Mouse (Mus musculus) heart, adult 11 months (tissue): ENCODE data around the gene Gm15517.
A peak's percentile ranks its signal among the peaks of the same experiment; 100 is the strongest.
"Not testable (repeated sequence)": the region's sequence is repeated elsewhere in the genome, so short reads cannot be mapped to it uniquely, and the experiment has no call there.

Experiments used
- DNase-seq: peaks from one replicate; pipeline ENCODE4 v3.0.0; 2022

Gm15517 gene

DNA sequence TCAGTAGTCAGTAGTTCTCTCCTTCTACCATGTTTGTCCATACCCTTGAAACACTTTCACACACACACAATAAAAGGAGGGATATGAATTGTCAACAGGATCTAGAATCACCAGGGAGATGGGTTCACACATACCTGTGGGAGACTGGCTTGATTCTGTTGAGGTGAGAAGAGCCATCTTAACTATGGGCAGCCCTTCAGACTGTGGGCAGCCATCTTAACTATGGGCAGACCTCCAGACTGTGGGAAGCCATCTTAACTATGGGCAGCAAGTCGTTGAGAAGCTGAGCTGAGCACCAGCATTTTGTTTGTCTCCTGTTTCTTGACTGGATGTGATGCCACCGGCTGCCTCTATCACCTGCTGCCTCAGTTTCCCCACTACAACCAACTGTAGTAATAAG lies 10.1 kb downstream of the Gm15517 start:
- DNase-seq = peak; percentile 74

DNA sequence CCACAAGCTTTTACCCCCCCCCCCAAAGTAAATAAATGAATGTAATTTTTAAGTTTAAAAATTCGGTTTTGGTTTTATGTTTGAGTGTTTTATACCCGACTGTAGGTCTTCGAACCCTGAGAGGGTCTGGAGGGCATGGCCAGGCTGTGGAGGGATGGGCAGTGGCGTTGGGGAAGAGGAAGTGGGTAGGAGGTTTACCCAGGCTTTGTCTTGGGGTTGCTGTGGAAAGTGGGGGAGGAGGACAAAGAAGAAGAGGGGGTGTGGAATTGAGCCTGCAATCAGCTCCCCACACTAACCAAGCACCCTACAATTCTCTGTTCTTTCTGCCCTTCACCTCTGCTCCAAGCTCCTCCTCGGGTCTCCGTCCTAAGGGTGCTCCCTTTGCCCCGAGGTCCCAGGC lies 11.3 kb downstream of the Gm15517 start:
- DNase-seq = peak; percentile 62

DNA sequence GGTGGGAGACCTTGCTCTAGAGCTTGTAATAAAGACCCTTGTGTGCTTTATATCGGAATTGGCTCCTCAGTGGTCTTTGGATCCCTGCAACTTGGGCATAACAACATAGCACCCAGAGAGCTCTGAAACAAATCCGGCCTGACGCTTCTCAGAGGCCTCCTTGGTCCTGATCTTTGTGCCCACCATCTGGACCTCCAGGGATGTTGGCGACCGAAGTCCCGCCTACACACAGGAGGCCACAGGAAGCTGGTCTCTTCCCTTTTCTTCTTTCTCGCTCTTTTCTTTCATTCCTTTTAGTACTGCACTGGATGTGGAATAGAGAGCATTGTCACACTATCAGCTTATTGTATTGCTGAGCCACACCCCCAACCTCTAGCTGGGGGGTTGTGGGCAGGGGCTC lies 12.2 kb downstream of the Gm15517 start:
- DNase-seq = peak; percentile 78

DNA sequence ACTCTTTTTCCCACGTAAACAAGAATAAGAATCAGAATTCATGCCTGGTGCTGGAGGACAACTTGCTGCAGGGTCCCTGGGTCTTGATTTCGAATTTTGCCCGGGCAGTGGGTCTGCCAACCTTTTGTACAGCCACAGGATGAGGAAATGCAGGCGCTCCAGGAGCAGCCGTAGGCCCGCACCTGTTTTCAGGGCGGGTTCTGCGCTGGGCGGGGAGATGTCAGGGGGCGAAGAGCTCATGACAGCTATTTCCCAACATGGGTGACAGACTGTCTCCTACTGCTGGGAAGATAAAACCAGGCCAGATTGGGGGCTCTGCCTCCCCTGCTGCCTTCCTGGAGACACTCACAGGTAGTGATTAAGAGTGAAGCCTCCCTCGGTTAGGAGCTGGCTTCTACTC lies 12.8 kb downstream of the Gm15517 start:
- DNase-seq = peak; percentile 81

DNA sequence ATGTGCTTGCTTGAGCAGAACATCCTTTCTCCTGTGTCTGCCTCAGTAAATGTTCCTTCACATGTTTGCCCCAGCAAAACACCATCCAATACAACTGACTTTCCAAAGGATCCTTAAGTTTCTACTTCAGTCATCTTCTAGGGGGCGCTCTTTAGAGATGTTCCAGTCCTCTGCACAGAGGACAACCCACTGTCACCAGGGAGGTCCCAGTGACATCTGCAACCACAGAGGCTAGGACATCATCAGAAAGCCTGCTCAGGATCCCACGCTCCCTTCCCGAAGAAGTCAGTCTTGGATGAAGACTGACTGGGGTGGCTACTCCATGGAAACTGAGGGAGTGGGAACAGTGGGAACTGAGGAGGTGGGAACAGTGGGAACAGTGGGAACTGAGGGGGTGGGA lies 14.3 kb downstream of the Gm15517 start:
- DNase-seq = no peak

DNA sequence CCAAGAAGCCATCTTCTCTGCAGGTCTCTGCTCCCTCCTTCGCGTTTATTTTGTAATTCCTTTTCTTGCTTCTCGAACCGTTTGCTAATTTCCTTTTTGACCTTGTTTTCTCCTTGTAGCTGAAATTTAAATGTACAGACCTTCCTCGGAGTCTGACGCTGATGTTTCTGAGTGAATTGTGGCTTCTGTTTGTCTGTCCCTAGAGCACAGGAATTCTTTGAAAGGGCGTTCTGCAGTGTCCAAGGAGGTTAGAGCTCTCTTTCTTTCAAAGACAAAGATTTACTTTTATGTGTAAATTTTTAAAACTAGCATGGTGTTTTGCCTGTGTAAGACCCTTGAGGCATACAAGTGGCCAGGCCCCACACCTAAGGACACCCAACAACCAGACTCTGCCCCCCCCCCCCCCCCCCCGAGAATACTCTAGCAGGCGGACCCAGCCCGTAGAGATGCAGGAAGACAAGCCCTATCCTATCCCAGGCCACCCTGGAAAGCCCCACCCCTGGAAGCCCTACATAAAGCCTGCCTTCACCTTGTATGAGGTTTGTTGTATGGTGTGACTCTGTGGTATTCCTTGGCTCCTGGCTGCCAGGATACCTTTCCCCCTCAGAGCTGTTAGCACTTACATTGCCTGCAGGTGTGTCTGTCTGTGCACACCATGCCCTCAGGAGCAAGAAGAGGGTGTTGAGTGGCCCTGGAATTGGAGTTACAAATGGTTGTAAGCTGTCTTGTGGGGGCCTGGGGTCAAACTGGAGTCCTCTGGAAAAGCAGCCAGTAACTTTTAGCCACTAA lies 15.4 kb downstream of the Gm15517 start:
- DNase-seq = no peak

DNA sequence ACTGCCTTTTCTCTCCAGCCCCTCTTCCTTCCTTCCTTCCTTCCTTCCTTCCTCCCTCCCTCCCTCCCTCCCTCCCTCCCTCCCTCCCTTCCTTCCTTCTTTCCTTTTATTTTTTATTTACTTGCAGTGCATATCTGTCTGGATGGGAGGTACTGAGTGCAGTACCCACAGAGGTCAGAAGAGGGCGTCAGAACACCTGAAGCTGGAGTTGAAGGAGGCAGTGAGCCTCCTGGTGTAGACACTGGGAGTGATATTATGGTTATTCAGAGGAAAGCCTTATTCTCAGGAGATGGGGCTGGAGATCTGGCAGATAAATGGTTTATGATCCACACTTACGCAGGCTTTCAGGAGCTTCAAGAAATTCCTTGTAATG lies 16.0 kb downstream of the Gm15517 start:
- DNase-seq = no peak

DNA sequence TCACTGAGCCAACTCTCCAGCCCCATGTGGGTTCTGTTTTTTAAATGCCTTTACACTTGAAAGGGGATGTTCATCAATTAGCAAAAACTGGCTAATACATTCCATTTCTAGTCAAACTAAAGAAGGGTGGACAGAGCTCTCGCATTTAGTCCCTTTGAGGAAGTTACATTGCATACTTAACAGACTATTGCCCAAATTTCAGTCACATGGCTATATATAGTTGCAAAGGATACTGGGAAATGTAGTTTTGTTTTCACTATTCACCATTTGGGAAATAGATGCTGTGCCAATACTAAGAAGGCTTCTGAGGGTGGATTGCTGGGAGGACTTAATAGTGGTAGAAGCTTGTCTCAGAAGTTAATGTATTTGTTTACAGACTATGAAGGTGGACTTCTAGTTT lies 19.7 kb downstream of the Gm15517 start:
- DNase-seq = no peak

DNA sequence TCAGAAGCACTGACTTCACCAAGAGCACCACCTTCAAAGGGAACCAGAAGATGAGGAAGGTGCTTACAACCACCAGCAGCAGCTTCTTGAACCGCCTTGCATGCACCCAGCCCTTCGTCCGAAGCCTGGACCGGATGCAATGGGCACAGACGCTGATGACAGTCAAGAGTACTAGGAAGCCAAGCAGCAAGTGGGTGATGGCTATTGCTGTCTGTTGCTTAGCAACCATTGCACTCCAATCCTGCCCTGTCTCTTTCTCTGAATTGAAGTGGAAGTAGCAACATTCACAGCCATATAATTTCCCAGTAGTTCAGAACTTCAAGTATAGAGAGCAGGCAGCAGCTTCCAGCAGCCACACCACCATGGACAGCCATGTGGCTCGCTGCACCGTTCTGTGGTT lies 20.3 kb downstream of the Gm15517 start:
- DNase-seq = no peak

DNA sequence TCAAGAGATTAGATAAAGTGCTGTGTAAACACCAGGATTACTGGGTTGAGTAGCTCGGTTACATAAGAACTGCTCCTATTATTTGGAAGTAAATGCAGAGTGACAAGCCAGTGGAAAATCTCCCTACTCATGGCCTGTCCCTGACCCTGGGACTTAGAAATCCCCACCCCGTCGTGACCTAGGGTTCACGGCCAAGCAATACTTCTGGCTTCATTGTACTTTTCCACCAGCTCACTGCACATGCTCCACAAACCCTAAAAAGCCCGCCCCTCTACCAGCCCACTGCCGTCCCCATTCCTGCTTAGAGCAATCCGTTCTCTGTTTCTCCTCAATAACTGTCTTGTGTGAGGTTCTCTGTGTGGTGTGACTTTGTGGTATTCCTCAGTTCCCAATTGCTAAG lies 26.5 kb downstream of the Gm15517 start:
- no peak for DNase-seq

DNA sequence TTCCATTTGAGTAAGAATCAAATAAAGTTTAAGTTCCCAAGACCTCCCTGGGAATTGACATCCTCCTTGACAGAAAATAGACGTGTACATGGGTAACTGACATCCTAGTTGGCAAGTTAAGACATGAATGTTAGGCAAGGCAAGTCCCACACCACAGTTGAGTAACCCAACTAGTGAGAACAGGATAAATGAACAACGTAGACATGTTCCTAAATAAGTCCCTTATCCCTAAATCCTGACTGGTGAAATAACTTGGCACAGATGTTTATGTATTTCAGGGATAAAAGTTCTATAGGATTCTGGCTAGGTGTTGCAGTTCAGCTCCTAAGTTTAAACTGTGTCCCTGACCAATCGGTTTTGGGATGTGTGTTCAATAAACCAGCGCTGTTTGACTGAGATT lies 29.7 kb downstream of the Gm15517 start:
- no peak for DNase-seq

DNA sequence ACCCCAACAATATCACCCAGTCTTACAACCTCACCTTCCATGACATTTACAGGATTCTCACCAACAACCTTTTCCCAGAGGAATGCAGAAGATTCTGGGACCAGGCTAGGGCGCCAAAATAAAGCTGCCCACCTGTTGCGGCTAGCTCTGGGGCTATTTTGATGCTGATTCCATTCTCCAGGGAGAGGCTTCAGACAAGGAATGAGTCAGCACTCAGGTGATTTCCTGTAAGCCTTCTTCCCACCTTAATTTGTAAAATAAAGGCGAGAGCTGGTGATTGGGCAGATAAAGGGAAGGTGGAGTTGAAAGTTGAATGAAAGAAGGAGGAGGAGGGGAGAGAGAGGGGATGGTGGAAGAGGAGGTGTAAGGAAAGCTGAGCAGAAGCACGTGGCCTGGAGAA lies 30.2 kb downstream of the Gm15517 start:
- DNase-seq = no peak

DNA sequence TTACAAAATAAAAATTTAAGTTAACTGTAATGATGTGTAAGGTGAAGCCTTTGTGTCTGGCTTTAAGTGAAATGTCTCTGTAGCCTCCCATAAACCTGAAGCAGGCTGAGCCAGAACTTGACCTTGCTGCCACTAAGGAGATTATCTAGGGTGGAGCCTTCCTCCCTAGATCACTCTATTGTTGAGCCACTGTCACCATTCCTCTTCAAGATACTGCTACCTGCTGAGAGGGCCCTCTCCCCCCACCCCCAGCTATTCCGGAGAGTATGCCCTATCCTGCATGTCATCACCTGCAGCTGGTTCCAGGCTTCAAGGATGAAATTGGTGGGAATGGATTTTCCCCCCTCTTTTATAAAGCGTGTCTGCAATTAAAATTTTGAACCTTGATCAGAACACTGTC lies 36.3 kb downstream of the Gm15517 start:
- not testable (repeated sequence) for DNase-seq

DNA sequence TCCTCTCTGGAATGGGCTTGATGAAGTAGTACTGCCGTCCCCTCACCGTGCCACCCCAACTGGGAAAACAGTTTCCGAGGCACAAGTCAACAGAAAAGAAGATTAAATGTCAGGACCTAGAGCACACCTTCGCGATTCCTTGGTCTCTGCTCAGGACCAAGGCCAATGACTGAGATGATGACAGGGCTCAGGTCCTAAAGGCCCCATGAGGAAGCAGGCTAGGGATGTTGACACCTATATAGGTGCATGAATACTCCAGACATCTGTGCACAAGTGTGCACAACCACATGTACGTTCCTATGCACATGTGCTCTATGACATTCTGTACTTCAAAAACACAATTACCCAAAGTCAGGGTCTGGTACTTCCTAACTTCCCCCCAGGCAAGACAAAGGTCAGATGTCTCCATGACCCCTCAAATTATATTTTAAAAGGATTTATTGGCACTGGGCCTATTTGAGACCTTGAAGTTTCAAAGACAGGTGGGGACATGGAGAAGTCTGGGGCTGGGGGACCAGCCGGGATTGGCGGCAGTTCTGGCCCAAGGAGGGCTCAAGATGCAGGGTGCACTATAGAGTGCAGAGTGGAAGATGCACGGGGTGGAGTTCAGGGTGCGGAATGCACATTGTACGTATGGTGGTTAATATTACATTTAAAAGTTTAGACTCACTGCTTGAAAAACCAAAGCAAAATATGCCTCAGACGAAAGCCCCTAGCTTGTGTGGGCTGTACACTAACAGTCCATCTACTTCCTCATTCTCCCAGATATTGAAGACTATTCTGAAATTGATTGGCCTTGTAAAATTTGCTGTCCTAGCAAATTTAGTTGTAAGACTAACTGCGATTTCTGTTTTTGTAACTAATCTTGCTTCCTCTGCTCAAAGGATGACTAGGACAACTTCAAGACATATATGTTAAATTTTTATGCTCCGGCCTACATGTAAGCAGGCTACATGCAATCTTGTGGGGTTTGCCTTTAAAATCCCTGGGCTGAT lies 42.4 kb downstream of the Gm15517 start:
- no peak for DNase-seq

DNA sequence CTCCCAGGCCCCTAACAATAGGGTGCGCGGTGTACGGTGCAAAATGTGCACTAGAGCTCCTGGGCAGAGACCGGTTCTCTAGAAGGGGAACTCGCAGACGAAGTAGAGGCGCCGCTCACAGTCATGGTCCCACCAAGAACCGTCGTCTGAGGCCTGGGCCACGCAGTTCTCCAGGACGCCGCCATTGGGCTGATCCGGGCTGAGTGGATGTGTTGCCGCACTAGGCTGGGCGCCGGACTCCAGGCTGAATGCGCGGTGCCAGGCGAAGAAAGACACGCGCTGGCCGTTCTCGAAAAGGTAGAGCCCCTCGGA lies 43.2 kb downstream of the Gm15517 start:
- no peak for DNase-seq

DNA sequence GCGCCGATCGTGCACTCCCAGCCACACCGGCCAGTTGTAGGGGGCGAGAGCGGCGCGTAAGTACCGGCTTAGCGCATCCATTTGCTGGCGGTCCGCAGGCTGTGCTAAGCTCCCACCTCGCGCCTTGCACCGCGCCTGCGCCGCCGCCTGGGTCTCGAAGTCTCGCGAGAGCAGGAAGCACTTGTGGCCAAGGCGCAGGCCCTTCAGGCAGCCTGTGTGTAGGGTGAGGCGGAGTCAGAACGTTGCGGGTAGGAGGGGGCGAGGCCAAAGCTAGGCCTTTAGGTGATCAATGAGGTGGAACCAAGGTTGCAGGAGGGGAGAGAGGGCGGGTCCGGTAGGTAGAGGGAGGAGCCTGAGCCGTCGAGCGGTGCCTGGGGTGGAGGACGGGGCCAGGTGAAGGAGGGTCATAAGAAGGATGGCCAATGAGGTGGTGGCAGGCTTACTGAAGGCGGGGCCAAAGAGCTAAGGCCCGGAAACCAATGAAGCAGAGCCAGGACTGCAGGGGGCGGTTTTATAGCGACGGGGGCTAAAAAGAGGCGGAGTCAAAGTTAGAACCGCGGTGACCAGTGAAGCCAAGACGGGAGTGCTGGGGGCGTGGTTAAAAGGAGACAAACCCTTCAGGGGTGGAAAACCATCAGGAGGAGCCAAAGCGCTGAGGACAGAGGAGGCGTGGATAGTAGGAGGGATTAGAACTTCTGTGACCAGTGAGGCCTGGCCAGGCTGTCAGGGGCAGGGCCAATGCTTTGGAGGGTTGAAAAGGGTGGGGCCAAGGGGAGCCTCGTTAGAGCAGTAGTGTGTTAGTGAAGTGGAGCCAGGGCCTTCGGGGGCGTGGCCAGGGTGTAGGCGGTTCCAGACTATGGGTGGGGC lies 43.8 kb downstream of the Gm15517 start:
- DNase-seq = peak; percentile 100

DNA sequence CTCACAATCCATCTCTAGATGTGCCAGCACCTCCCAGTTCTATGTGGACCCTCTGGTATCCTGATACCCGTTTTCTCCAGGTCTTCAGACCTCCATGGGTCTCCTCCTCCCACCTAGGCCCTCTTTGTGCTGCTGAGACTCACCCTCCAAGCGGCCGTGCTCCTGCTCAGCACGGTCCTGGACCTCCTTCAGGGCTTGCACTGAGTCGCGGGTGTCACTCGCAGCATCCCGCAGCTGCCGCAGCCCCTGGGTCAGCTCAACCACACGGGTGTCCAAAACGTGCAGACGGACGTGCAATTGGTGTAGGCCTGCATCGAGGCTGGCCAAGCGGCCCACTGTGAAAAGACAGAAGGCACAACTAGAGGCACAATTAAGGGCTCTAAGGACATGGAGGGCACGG lies 44.4 kb downstream of the Gm15517 start:
- no peak for DNase-seq

DNA sequence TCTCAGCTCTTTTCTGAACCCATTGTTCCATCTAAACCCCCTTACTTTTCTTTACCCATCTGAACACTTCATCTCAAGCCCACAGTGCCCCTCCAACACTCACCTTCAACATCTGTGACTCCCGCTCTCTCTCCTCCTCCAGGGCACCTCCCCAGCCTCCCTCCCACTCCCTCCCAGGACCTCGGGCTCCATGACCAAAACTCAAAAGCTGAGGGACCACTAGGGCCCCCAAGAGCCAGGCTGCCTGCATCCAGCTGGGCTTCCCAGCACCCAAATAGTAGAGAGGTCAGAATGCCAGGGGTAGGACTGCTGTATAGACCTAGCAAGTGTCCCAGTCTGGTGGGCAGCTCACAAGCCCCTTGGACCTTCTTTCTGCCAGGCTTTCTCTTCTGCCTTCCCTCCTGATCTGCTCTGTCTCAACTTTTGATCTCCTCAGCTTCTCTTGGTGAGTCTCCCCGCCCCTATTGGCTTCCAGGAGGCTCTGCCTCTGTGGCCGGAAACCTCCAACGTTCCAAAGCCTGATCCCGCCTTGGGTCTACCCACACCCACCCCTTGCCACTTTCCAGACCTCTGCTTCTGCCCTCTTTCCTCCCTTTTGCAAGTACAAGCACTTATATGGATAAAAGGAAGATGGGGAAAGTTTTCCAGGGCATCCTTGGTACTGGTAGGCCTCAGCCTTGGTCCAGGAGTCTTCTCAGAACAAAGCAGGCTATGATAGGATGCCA lies 45.4 kb downstream of the Gm15517 start, which contains the start of gene Clec11a:
Gene Clec11a, minus strand, starts transcription at position 387 of the 725 bp plus-strand sequence.
- DNase-seq = no peak

DNA sequence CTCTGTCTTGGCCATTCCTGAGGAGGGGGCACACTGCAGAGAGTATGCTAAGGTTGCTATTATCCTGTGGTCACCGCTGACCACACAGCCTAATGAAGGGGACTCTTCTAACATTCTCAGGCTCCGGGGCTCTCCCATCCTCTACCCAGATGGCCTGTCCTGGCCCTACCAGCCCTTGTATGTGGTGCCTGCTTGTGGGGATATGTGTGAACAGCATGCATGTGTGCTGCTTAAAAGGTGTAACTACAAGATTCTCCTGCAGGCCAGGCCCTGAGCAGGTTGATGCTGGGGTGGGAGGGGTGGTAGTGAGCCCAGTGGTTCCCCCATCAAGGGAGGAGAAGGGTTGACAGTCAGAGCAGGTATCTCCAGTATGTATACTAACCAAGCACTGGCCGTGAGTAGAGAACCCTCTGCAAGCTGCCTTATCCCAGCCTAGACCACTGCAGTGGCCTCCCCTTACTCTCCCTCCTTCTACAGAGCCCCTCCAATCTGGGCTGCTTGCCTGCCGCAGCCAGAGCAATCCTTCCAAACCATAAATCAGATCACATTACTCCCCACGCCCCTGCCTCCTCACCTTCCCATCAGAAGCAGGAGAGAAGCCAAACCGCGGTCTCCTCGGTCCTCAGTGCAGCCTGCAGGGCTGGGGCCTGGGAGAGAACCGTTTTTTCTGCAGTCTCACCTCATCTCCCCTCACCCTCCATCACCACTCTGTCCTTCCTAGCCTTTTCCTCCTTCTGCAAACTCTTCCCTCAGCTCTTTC lies 46.2 kb downstream of the Gm15517 start:
- DNase-seq = no peak

DNA sequence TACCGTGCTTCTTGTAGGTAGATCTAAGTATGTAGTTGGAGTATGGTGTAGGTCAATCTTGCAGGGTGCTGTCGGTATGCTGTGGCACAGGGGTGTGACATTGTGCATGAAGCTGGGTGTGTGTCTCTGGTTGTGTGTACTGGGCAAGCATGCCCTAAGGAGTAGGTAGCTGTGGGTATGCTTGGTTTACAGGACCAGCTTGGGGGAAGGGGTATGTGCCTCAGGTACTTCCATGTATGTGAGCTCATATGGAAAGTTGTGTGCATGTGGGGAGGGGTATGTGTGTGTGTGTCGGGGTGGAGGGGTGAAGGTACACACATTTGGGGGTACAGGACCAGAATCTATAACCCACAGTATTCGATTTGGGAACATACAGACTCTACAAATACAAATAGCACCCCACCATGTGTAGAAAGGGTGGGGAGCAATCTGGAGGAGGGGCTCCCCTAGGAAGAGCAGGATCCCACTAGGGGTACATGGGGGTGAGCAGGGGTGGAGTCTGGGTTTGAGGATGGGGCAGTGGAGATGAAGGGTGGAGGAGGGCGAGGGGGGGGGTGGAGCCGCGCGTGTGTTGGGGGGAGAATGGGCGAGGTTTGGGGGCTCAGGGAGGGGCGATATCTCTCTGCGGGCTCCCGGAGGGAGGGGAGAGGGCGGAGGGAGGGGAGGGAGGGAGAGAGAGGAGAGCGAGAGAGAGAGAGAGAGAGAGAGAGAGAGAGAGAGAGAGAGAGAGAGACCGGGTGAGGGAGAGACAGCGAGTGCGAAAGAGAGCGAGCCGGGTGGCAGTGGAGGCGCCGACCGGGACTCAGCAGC lies 48.4 kb downstream of the Gm15517 start, which contains the start of gene Shank1:
Gene Shank1, plus strand, starts transcription at position 779 of the 810 bp plus-strand sequence.
- DNase-seq = no peak
